Mouse (Mus musculus) testis, postnatal 10 days (tissue): Measurements from ENCODE around the gene Grin3b.
A peak's percentile ranks its signal among the peaks of the same experiment; 100 is the strongest.

Experiments used
- DNase-seq: peaks from one replicate; pipeline ENCODE4 v3.0.0; 2021; ENCODE audit warnings: low spot score

The Grin3b gene

GRCm38 (mm10) chr10:79966886-79967400, 3.6 kb upstream of the Grin3b start:
- DNase-seq: no peak

GRCm38 (mm10) chr10:79968181-79968580, 2.3 kb upstream of the Grin3b start:
- DNase-seq: no peak

GRCm38 (mm10) chr10:79969124-79969568, 1.4 kb upstream of the Grin3b start:
- DNase-seq: no peak

- no peak for DNase-seq
These were observed 625 bp downstream of the Grin3b start for GRCm38 (mm10) chr10:79971183-79971497.

- DNase-seq: no peak
These were observed 2.3 kb downstream of the Grin3b start for GRCm38 (mm10) chr10:79972831-79973230.

GRCm38 (mm10) chr10:79974087-79974486, 3.6 kb downstream of the Grin3b start:
- no peak for DNase-seq

GRCm38 (mm10) chr10:79974668-79975067, 4.2 kb downstream of the Grin3b start:
- no peak for DNase-seq

GRCm38 (mm10) chr10:79976071-79976721, 5.7 kb downstream of the Grin3b start:
- no peak for DNase-seq

GRCm38 (mm10) chr10:79976722-79977107, 6.2 kb downstream of the Grin3b start:
- no peak for DNase-seq

- DNase-seq: no peak
These were observed 6.8 kb downstream of the Grin3b start for GRCm38 (mm10) chr10:79977324-79977723.

GRCm38 (mm10) chr10:79978061-79978460, 7.5 kb downstream of the Grin3b start:
- no peak for DNase-seq

- DNase-seq: no peak
These were observed 9.1 kb downstream of the Grin3b start for GRCm38 (mm10) chr10:79979401-79980155.

GRCm38 (mm10) chr10:79983205-79983604, 12.7 kb downstream of the Grin3b start:
- no peak for DNase-seq

GRCm38 (mm10) chr10:79983670-79984069, 13.2 kb downstream of the Grin3b start:
- DNase-seq: peak; percentile 88

GRCm38 (mm10) chr10:79984195-79984816, 13.8 kb downstream of the Grin3b start, which contains the start of gene Tmem259:
Gene Tmem259 (minus strand): TSS chr10:79984330.
- DNase-seq: peak; percentile 93

GRCm38 (mm10) chr10:79984871-79985270, 14.4 kb downstream of the Grin3b start:
- DNase-seq: peak; percentile 94

- peak; percentile 74 for DNase-seq
These were observed 15.1 kb downstream of the Grin3b start for GRCm38 (mm10) chr10:79985334-79986231.

GRCm38 (mm10) chr10:79986232-79986878, 15.8 kb downstream of the Grin3b start:
- DNase-seq: no peak

- DNase-seq: peak; percentile 95
These were observed 16.4 kb downstream of the Grin3b start for GRCm38 (mm10) chr10:79986963-79987362.

- no peak for DNase-seq
These were observed 17.4 kb downstream of the Grin3b start for GRCm38 (mm10) chr10:79987771-79988505.
